Mouse (Mus musculus) embryonic facial prominence, embryonic 11.5 days (tissue): ENCODE data around the gene Idua. TPM values are rescaled to one million over a fixed set of nuclear protein-coding genes. Genes with fewer than 3 reads are reported as not detected.
A peak's percentile ranks its signal among the peaks of the same experiment; 100 is the strongest.

Source experiments
- ATAC-seq: fragments of 200-750 bp; cut with Nextera tagmentation; replicated peaks from 2 replicates; pipeline ENCODE4 v1.8.0; 2017; ENCODE audit warnings: low read depth; ENCODE audit not compliant: insufficient number of reproducible peaks, low FRiP score, low TSS enrichment
- DNase-seq: peaks from one replicate; pipeline ENCODE4 v3.0.0-alpha.2; 2015; ENCODE audit warnings: low spot score
- H3K27ac ChIP-seq: fragments of 300-500 bp; sonication (generic); replicated peaks from 2 replicates; pipeline ENCODE4 v1.5.1; 2014; ENCODE audit warnings: mild to moderate bottlenecking, low read depth, low read length, control low read depth
- H3K27me3 ChIP-seq: fragments of 300-500 bp; sonication (generic); 2 replicates; pipeline ENCODE4 v1.6.1; 2014; ENCODE audit warnings: mild to moderate bottlenecking, low read length, moderate library complexity, mixed read lengths; ENCODE audit not compliant: control insufficient read depth, insufficient read depth
- H3K36me3 ChIP-seq: fragments of 300-500 bp; sonication (generic); replicated peaks from 2 replicates; pipeline ENCODE4 v1.6.1; 2014; ENCODE audit warnings: low read depth, mild to moderate bottlenecking, low read length, moderate library complexity, mixed read lengths; ENCODE audit not compliant: control insufficient read depth, insufficient read depth
- H3K4me1 ChIP-seq: fragments of 300-500 bp; sonication (generic); 2 replicates; pipeline ENCODE4 v1.6.1; 2014; ENCODE audit warnings: low read length, mixed read lengths; ENCODE audit not compliant: control insufficient read depth, insufficient read depth
- H3K4me2 ChIP-seq: fragments of 300-500 bp; sonication (generic); 2 replicates; pipeline ENCODE4 v1.6.1; 2014; ENCODE audit warnings: low read depth, mild to moderate bottlenecking, control low read depth, low read length, moderate library complexity
- H3K4me3 ChIP-seq: fragments of 300-500 bp; sonication (generic); 2 replicates; pipeline ENCODE4 v1.5.1; 2014; ENCODE audit warnings: low read depth, low read length, control low read depth
- H3K9ac ChIP-seq: fragments of 300-500 bp; sonication (generic); replicated peaks from 2 replicates; pipeline ENCODE4 v1.6.1; 2014; ENCODE audit warnings: mild to moderate bottlenecking, control low read depth, low read length
- H3K9me3 ChIP-seq: fragments of 300-500 bp; sonication (generic); replicated peaks from 2 replicates; pipeline ENCODE4 v1.6.1; 2016; ENCODE audit warnings: mild to moderate bottlenecking, low read length, inconsistent platforms, mixed read lengths; ENCODE audit not compliant: control insufficient read depth
- WGBS: fragments of 180-500 bp; shearing (Covaris S2); extraction: QIAGEN DNeasy Blood & Tissue Kit; methylation state at CpG from one replicate; pipeline ENCODE4 v1.1.7; 2014; 5-methylcytosine and 5-hydroxymethylcytosine counted together
- polyA plus RNA-seq: library from polyadenylated mRNA; unstranded; fragments of >200 nt; fragmentation: Nextera tagmentation; extraction: Ambion mirVana; gene quantifications from 2 replicates; pipeline ENCODE4 v1.2.1, GENCODE M21; 2014

Idua gene
- polyA plus RNA-seq, 1 experiment from 2014 or later = 9.6 TPM

DNA sequence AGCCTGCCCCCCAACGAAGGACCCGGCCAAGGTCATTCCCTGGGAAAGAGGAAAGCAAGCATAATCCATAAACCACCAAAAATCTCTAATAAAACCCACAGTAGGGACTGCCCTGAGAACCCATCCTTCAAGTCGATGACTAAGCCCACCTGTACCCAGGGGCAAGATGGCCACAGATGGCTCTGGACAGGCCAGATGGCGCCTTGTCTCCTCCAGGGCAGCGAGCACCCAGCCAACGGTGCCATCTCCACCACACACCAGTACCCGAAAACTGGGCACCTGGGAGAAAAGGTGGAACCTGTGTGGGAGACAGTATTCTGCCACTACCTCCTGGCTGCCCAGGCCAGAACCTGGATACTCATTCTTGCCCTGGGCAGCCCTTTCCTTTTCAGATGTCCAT, 9.8 kb upstream of the Idua start:
- H3K4me1 ChIP-seq = no peaks in the 10 kb centered on the region
- no peak overlapping the region for H3K4me2 ChIP-seq
- no peak overlapping the region for H3K27ac ChIP-seq
- H3K4me3 ChIP-seq = no peak overlapping the region
- 88% methylated on average over 7 of the region's 7 CpGs for WGBS
- H3K9ac ChIP-seq = no peak overlapping the region
- DNase-seq (no peak), ATAC-seq (no peak)
- peaks cover 4% of the 10 kb centered on the region for H3K36me3 ChIP-seq
- no peaks in the 10 kb centered on the region for H3K27me3 ChIP-seq
- H3K9me3 ChIP-seq = no peaks in the 10 kb centered on the region

DNA sequence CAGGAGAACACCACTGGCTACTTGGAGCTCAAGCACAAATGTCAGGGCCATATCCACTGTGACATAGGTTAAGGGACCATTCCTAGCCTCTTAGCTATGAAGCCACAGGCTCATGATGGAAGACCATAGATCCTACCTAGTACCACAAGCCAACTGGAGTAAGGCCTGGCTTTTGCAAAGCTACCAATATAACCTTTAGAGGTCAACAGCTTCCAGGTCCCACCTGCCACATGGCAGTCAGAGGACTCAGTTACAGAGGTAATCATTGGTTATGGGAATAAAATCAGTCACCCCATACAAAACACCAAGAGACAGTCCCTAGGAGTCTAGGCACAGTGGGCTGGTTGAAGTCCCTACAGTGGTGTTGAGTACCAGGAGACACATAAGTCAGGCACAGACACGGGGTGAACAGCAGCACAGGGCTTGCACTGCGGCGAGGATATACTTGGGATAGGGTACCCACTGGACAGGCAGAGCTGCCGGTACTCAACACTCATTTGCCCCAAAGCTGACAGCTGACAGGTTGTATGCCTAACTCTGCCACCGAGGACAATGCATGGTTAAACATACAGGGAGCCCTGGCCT, 8.9 kb upstream of the Idua start:
- 77% methylated on average over 5 of the region's 5 CpGs for WGBS
- Histone ChIP-seq H3K36me3 (peaks cover 4% of the 10 kb centered on the region), H3K9ac (no peak overlapping the region), H3K27me3 (no peaks in the 10 kb centered on the region), H3K4me2 (no peak overlapping the region), H3K4me1 (no peaks in the 10 kb centered on the region), H3K4me3 (no peak overlapping the region), H3K9me3 (no peaks in the 10 kb centered on the region), H3K27ac (no peak overlapping the region)
- ATAC-seq (no peak), DNase-seq (no peak)

DNA sequence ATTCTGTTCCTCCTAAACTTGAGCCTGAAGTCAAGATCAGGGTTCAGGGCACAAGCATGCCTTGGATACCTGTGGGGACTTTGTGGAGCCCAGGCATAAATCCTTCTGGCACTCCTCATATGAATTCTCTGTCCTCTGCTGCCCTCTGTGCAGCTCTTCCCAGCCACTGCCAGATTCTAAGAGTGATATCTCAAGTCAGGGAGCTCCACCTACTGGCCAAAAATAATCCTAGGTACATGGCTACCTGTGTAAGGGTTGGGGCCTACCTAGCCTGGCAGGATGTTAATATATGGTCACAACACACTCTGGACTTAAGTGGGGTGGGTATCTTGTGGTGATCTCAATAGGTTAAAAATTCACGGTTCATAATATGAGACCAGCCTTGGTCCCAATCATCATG, 8.3 kb upstream of the Idua start:
- Histone ChIP-seq H3K27me3 (no peaks in the 10 kb centered on the region), H3K36me3 (peaks cover 4% of the 10 kb centered on the region), H3K9ac (no peak overlapping the region), H3K4me3 (no peak overlapping the region), H3K4me2 (no peak overlapping the region), H3K27ac (no peak overlapping the region), H3K9me3 (no peaks in the 10 kb centered on the region), H3K4me1 (no peaks in the 10 kb centered on the region)
- ATAC-seq (0 out of 2 replicates have a peak, but pooled peaks have one; percentile 39), DNase-seq (peak; percentile 83)
- 61% methylated on average over 1 of the region's 1 CpGs for WGBS

DNA sequence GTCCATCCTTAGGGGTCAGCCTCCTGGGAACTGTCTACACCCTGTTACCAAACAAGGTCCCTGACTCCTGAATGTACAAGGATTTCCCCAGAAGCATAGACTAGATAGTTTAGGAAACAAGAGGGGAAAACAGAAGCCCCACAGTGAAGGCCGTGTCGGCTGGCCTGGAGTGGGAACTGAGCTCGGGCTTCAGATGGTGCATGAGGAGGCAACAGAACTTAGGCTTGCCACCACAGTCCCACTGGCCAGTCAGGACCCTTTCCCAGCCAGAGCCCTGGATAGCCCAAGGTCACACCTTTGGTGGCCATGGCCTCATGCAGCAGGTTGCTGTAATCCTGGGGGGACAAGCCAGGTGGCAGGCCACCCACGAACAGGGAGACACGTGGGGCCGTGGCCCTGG, 6.8 kb upstream of the Idua start:
- Histone ChIP-seq H3K4me2 (no peak overlapping the region), H3K27ac (no peak overlapping the region), H3K9me3 (no peaks in the 10 kb centered on the region), H3K27me3 (no peaks in the 10 kb centered on the region), H3K4me3 (no peak overlapping the region), H3K9ac (no peak overlapping the region), H3K36me3 (peaks cover 4% of the 10 kb centered on the region; the same call in 1 of the 2 replicates), H3K4me1 (no peaks in the 10 kb centered on the region)
- 95% methylated on average over 6 of the region's 6 CpGs for WGBS
- no peak for ATAC-seq
- DNase-seq = no peak

DNA sequence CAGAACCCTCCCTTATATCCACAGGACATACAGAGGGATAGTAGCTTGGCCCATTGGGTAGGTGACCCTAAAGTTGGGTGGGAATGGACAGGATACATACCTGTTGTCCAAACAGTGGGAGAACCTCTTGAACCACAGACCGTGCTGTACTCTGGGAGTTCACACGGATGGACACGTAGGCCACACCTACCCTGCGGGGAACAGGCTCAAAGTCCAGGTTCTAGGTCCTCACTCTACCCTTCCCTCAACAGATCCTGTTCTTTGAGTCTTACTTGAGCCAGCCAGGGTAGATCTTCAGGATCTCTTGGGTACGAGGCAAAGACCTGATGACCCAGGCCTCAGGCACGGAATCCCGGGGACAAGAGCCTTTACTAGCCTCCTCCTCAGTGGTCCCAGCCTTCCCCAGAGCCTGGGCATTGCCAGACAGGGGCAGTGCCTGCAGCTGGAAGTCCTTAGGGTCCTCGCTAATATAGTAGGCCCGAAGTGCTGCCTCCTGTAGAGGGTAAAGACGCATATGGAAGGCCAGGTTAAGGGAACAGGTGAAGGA, 5.6 kb upstream of the Idua start:
- Histone ChIP-seq H3K36me3 (peaks cover 4% of the 10 kb centered on the region; the same call in 1 of the 2 replicates), H3K4me3 (no peak overlapping the region), H3K9me3 (no peaks in the 10 kb centered on the region), H3K9ac (no peak overlapping the region), H3K4me2 (no peak overlapping the region), H3K4me1 (no peaks in the 10 kb centered on the region; the same call in 1 of the 2 replicates), H3K27me3 (no peaks in the 10 kb centered on the region), H3K27ac (no peak overlapping the region)
- ATAC-seq (no peak), DNase-seq (no peak)
- WGBS = 95% methylated on average over 10 of the region's 10 CpGs

DNA sequence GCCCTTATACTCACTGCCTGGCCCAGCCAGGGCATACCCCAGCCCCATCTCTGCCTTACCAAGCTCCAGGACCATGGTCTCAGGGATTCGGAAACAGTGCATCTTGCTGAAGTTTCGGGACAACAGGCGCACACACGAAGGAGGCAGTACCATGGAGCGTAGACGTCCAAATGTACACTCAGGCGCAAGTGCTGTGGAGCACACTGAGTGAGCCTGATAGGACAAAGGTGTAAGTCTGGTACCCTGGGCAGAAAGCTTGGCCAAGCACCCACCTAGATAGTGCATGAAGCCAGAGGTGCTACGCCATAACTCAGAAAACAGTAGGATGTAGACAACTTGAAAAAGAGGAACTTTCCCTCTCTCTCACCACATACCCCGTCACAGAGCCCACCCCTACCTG, 4.8 kb upstream of the Idua start:
- WGBS = 92% methylated on average over 9 of the region's 9 CpGs
- DNase-seq (no peak), ATAC-seq (no peak)
- no peaks in the 10 kb centered on the region for H3K9me3 ChIP-seq
- no peak overlapping the region for H3K9ac ChIP-seq
- H3K4me1 ChIP-seq = peaks cover 4% of the 10 kb centered on the region; the same call in 1 of the 2 replicates
- H3K4me3 ChIP-seq = no peak overlapping the region
- H3K27me3 ChIP-seq = no peaks in the 10 kb centered on the region
- H3K27ac ChIP-seq = no peak overlapping the region
- H3K36me3 ChIP-seq = peaks cover 4% of the 10 kb centered on the region; the same call in 1 of the 2 replicates
- H3K4me2 ChIP-seq = no peak overlapping the region

DNA sequence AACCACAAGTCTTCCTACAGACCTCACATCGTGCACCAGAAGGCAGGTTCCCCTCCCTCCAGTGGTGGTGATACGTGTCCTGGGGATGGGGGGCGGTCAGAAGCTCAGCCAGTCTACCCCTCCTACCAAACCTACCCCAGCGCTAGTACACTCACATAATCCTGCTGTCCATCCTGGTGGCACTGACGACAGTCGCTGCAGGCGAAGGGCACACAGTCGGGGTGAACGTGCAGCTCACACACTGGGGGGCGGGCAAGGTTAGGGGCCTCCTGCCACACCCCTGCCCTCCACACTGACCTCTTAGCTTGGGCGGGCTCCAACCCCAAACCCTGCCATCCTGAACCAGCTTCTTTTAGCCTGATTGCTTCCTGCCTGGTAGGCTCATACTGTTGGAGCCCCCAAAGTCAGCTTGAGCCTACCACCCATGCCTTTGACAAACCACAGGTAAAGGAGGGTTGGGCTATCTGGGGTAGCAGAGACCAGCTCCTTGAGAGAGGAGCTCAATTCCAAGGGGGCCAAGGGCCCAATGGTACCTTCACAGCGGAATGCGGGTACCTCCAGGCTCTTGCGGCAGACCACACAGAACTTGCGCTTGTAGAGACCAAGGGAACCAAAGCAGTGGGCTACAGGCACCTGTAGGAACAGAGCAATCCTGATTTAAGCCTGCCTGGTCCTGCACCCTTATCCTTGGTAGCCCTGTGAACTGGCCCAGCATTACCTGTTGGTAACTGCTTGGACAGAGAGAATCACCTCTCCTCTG, 4.1 kb upstream of the Idua start:
- ATAC-seq (no peak), DNase-seq (no peak)
- Histone ChIP-seq H3K4me3 (no peak overlapping the region), H3K27me3 (no peaks in the 10 kb centered on the region), H3K27ac (no peak overlapping the region), H3K9ac (no peak overlapping the region), H3K4me2 (no peak overlapping the region), H3K9me3 (no peaks in the 10 kb centered on the region), H3K36me3 (peaks cover 4% of the 10 kb centered on the region; the same call in 1 of the 2 replicates), H3K4me1 (peaks cover 4% of the 10 kb centered on the region; the same call in 1 of the 2 replicates)
- 89% methylated on average over 15 of the region's 15 CpGs for WGBS

DNA sequence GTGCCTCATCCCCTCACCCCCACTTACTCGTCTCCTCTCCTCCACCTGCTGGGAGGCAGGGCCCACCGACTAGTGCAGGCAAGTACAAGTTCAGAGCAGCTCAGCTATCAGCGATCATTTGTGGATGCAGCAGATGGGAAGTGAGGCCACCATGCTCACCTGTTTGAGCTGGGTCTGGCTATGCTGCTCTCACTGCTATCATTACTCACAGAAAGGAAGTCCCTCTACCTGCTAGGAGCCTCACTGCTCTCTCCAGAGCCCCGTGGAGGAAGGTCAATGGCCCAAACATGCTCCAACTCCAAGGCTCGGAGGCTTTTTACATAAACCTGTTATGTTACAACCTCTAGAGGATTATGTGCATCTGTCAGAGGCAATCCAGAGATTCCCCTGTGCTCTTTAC, 2.7 kb upstream of the Idua start:
- peaks cover 4% of the 10 kb centered on the region; the same call in 1 of the 2 replicates for H3K4me1 ChIP-seq
- WGBS = 85% methylated on average over 5 of the region's 5 CpGs
- no peak overlapping the region for H3K9ac ChIP-seq
- H3K27ac ChIP-seq = no peak overlapping the region
- DNase-seq (no peak), ATAC-seq (no peak)
- H3K9me3 ChIP-seq = no peaks in the 10 kb centered on the region
- peaks cover 4% of the 10 kb centered on the region; the same call in 1 of the 2 replicates for H3K36me3 ChIP-seq
- H3K4me3 ChIP-seq = no peak overlapping the region
- H3K27me3 ChIP-seq = no peaks in the 10 kb centered on the region
- no peak overlapping the region for H3K4me2 ChIP-seq
